Mouse (Mus musculus): ENCODE measurements around the gene Fat4.

GRCm38 (mm10) chr3:38876706-38877105 is 10.0 kb upstream of the Fat4 start:
- no peak for TF ChIP-seq POLR2A (IDR thresholded peaks at IDR 0.05; ENCODE audit: insufficient read depth, low read length)
- no peak for TF ChIP-seq CTCF (IDR thresholded peaks at IDR 0.05; ENCODE audit: low read depth, low read length)
- TF ChIP-seq EP300 (IDR thresholded peaks at IDR 0.05; ENCODE audit: insufficient read depth, low read depth, low read length) = no peak
